Mouse (Mus musculus) liver, adult (tissue): Measurements from ENCODE around the gene Bcorl1.

Experiments
- GATA4 ChIP-seq: IDR thresholded peaks from 2 replicates; pipeline ENCODE4 v1.6.1; 2014; ENCODE audit warnings: mild to moderate bottlenecking, low read length; ENCODE audit not compliant: insufficient replicate concordance

Bcorl1 gene

GRCm38 (mm10) chrX:48365836-48366577 is 24.8 kb downstream of the Bcorl1 start:
- TF ChIP-seq GATA4 = no peak

- TF ChIP-seq GATA4 = no peak
These were observed 26.7 kb downstream of the Bcorl1 start for GRCm38 (mm10) chrX:48367841-48368240.

GRCm38 (mm10) chrX:48383643-48384042 is 42.5 kb downstream of the Bcorl1 start:
- no peak for TF ChIP-seq GATA4

GRCm38 (mm10) chrX:48385927-48386326 is 44.8 kb downstream of the Bcorl1 start:
- no peak for TF ChIP-seq GATA4

- no peak for TF ChIP-seq GATA4
These were observed 48.2 kb downstream of the Bcorl1 start for GRCm38 (mm10) chrX:48389380-48389779.

- TF ChIP-seq GATA4 = no peak
These were observed 58.8 kb downstream of the Bcorl1 start for GRCm38 (mm10) chrX:48399994-48400393.

DNA sequence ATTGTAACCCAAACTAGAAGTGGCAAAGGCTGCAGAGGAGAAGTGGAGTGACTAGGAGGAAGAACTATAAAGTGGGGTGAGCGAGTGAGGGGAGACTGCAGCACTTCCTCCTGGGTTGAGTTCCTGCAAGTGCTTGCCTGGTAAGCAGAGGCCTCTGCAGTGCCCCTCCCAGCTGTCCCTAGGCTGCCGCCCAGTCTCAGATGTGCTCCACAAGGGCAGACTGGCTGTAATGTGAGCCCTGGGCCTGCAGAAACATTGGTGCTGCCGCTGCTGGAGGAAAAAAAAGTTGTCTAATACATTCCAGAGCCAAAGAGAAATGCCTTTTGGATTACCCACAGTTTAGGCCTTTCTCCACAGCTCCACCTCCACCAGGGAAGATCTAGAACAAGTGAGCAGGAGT is 64.0 kb downstream of the Bcorl1 start:
- no peak for TF ChIP-seq GATA4

GRCm38 (mm10) chrX:48409611-48410387 is 68.6 kb downstream of the Bcorl1 start:
- no peak; the same call in 1 of the 2 replicates for TF ChIP-seq GATA4

DNA sequence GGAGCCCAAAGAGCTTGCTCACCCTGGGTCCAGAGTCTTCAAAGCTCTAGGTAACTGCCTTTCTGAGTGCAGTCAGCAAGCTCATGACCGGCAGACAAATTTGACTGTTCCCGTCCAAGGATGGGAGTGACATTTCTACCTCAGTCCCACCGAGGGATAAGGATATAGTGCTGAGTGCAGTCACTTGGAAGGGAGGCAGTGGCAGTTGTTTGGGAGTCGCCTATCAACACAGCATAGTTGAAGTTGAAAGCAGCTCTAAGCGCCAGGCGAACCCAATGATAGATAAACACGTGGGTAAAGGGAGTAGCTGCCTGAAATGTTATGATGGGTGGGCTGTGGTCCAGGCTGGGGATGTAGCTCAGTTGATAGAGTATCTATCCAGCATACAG is 69.2 kb downstream of the Bcorl1 start:
- no peak for TF ChIP-seq GATA4

GRCm38 (mm10) chrX:48412629-48413028 is 71.5 kb downstream of the Bcorl1 start:
- TF ChIP-seq GATA4 = no peak

DNA sequence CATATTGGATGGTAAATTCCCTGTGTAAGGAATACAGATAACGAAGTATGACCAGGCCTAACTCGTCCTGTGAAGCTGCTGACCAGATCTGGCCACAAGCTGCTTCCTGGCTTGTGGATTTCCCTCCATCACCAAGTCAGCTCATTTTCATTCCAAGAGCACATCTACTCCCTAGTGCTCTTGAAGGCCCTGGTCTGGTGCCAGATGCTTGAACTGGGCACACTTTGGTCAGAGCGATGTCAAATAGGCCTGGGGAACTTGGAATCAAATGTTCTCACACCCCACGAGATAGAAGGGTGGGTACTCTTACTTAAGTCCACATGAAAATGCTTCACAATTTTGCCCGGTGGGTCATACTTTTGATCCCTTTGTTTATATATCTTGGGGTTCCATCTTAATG is 73.1 kb downstream of the Bcorl1 start:
- TF ChIP-seq GATA4 = no peak

- TF ChIP-seq GATA4 = no peak
These were observed 77.3 kb downstream of the Bcorl1 start for GRCm38 (mm10) chrX:48418417-48418816.

GRCm38 (mm10) chrX:48422986-48423385 is 81.8 kb downstream of the Bcorl1 start:
- no peak for TF ChIP-seq GATA4

GRCm38 (mm10) chrX:48423671-48424070 is 82.5 kb downstream of the Bcorl1 start:
- TF ChIP-seq GATA4 = no peak

GRCm38 (mm10) chrX:48424583-48424982 is 83.4 kb downstream of the Bcorl1 start:
- TF ChIP-seq GATA4 = no peak

DNA sequence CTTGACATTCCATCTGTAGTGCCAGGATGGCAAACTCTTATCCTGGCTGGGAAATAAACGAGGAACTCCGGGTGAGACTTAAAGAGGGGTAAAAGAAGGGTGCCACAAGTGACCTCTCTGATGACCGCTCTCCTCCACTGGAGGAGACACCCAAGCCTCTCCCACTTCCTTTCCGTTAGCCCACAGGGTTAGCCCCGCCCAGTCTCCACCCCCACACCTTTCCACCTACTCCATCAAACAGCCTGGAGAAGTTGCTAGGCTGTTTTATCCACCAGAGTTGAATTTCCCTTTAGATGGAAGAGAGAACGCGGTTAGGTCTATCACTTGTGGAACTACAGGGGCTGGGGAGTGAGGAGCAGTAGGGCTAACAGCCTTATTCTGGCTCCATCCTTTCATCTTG is 84.1 kb downstream of the Bcorl1 start:
- no peak for TF ChIP-seq GATA4
